Mouse (Mus musculus): ENCODE measurements around the gene Pde1c.
A peak's percentile ranks its signal among the peaks of the same experiment; 100 is the strongest.

The Pde1c gene

DNA sequence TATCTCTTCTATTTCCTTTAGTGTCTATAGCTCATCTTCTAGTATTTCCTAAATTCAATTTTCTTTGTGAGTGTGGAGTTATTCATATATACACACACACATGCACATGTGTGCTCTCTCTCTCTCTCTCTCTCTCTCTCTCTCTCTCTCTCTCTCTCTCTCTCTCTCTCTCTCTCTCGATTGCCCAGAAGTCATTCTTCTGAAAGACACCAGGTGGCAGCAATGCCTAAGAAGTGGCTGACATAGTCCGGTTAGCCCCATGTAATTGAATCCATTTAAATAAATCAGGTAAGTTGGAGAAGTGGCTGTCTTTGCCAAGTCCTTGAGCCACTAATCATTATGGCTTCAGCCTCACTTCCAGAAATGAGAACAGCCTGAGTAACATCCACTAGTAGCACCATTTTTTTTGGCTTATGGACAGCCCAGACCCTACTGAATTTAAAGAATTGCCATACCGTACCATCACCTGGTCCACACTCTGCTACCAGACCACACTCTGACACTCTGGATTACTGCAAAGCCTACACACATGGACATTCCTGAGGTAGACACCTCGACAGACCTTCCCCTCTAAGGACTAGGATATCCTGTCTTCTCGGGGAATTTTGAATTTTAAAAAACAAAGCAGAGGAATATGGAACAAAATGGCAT, 502.1 kb downstream of the Pde1c start:
- peak; percentile 77 to 80 for DNase-seq

DNA sequence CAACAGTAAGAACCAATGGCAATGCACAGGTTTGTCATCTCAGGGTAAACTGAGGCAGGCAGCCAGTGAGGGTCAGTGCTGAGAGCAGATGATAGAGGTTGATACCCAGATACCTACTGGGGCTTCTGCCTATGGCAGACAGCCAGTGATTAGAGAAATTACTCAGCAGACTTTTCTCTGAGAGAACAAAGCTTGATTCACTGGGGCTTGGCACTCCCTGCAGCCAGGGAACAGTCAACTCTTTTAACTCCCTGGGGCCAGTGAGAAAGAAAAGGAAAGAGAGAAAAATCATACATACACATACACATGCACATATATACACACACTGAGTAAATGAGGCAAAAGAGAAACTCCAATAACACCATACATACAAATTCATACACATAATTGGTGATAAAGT, 505.2 kb downstream of the Pde1c start:
- peak in 1 of 2 experiments; percentile 12 for DNase-seq

DNA sequence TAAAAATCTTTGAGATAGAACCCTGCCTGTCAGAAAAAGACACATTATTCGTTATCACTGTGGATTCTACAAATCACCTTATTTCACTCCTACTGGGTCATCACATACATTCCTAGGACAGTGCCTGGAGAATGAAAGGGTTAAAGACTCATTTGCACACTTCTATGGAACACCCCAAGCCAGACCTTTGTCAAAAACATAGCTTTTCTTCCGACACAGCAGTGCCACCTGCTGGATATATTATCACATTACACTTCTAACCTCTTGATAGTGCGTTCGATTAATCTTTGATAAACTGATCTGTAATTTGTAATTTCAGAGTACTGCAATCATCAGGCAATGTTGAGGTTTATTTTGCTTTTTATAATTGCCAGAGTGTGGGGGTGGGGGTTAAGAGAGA, 519.8 kb downstream of the Pde1c start:
- DNase-seq: peak; percentile 63 to 78

- no peak for DNase-seq
These were observed 520.3 kb downstream of the Pde1c start for GRCm38 (mm10) chr6:56048580-56048979.

- DNase-seq: no peak
These were observed 524.2 kb downstream of the Pde1c start for GRCm38 (mm10) chr6:56044716-56045115.

DNA sequence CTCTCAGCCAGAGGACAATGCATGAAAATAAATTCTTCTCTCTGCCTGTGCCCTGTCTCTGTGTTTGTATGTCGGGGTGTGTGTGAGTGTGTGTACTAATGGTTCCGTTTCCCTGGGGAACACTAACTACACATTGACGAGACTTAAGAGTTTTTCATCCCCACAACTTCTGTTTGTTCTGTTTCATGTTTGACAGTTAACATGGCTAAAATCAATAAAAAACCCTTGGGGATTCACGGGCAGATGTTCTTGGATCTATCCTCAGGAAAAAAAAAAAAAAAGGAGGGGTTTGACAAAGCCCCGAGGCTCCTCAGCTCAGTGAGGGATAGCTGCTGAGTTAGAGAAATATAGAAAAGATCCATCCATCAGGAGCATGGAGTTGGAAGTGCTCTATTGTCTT, 524.6 kb downstream of the Pde1c start:
- no peak for DNase-seq

GRCm38 (mm10) chr6:56039476-56040055, 529.3 kb downstream of the Pde1c start:
- no peak for DNase-seq

DNA sequence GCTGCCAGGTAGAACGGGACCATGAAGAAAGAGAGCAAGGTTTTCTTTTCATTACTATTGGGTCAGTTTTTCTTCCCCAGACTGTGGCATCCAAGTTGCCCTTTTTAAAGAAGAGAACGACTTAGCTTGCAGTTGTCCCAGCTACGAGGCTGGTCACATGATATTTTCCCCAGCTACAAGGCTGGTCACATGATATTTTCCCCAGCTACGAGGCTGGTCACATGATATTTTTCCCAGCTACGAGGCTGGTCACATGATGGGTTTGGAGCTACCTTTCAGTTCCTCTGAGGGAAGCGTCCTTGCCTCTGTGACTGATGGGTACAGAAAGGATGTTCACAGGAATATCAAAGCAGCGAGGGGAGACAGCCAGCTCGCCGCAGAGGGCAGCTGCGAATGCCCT, 533.8 kb downstream of the Pde1c start:
- no peak for DNase-seq

- DNase-seq: no peak
These were observed 536.7 kb downstream of the Pde1c start for GRCm38 (mm10) chr6:56032231-56032630.

- DNase-seq: no peak
These were observed 538.9 kb downstream of the Pde1c start for GRCm38 (mm10) chr6:56029986-56030385.

- peak; percentile 66 to 71 for DNase-seq
These were observed 540.9 kb downstream of the Pde1c start for GRCm38 (mm10) chr6:56027966-56028365.

- peak; percentile 55 to 61 for DNase-seq
These were observed 541.6 kb downstream of the Pde1c start for GRCm38 (mm10) chr6:56027318-56027717.

GRCm38 (mm10) chr6:56025533-56025932, 543.4 kb downstream of the Pde1c start:
- DNase-seq: peak; percentile 51 to 65
